Mouse (Mus musculus) stomach, postnatal 0 days (tissue): Measurements from ENCODE around the gene Farsb. TPM values are rescaled to one million over a fixed set of nuclear protein-coding genes. Genes with fewer than 3 reads are reported as not detected.
A peak's percentile ranks its signal among the peaks of the same experiment; 100 is the strongest.

Experiments used
- ATAC-seq: fragments of 200-750 bp; cut with Nextera tagmentation; 2 replicates; pipeline ENCODE4 v1.8.0; 2017; ENCODE audit not compliant: low FRiP score, low TSS enrichment
- DNase-seq: peaks from one replicate; pipeline ENCODE4 v3.0.0-alpha.2; 2016; ENCODE audit warnings: low spot score
- H3K27ac ChIP-seq: fragments of 300-500 bp; sonication (generic); replicated peaks from 2 replicates; pipeline ENCODE4 v1.5.1; 2014; ENCODE audit warnings: mild to moderate bottlenecking, control low read depth
- H3K27me3 ChIP-seq: fragments of 300-500 bp; sonication (generic); 2 replicates; pipeline ENCODE4 v1.6.1; 2014; ENCODE audit warnings: low read length; ENCODE audit not compliant: control insufficient read depth, insufficient read depth
- H3K36me3 ChIP-seq: fragments of 300-500 bp; sonication (generic); 2 replicates; pipeline ENCODE4 v1.6.1; 2014; ENCODE audit warnings: low read length, mixed read lengths; ENCODE audit not compliant: control insufficient read depth, insufficient read depth
- H3K4me1 ChIP-seq: fragments of 300-500 bp; sonication (generic); replicated peaks from 2 replicates; pipeline ENCODE4 v1.6.1; 2014; ENCODE audit warnings: antibody characterized with exemption; ENCODE audit not compliant: control insufficient read depth, insufficient read depth
- H3K4me2 ChIP-seq: fragments of 300-500 bp; sonication (generic); replicated peaks from 2 replicates; pipeline ENCODE4 v1.6.1; 2014; ENCODE audit warnings: low read depth, mild to moderate bottlenecking, control low read depth, moderate library complexity
- H3K4me3 ChIP-seq: fragments of 300-500 bp; sonication (generic); 2 replicates; pipeline ENCODE4 v1.5.1; 2014; ENCODE audit warnings: low read depth, low read length, control low read depth
- H3K9ac ChIP-seq: fragments of 300-500 bp; sonication (generic); 2 replicates; pipeline ENCODE4 v1.6.1; 2014; ENCODE audit warnings: mild to moderate bottlenecking, low read length, control low read depth, mixed read lengths
- H3K9me3 ChIP-seq: fragments of 300-500 bp; sonication (generic); 2 replicates; pipeline ENCODE4 v1.6.1; 2016; ENCODE audit warnings: low read length; ENCODE audit not compliant: control insufficient read depth
- CTCF ChIP-seq: IDR thresholded peaks from 2 replicates; pipeline ENCODE4 v1.5.1; 2016; ENCODE audit warnings: antibody characterized with exemption, low read depth, mild to moderate bottlenecking, moderate library complexity
- EP300 ChIP-seq: optimal IDR thresholded peaks from 2 replicates; pipeline ENCODE3; 2016; ENCODE audit warnings: antibody characterized with exemption
- WGBS: fragments of 180-500 bp; shearing (Covaris S2); extraction: QIAGEN DNeasy Blood & Tissue Kit; methylation state at CpG from one replicate; pipeline ENCODE4 v1.1.7; 2014; 5-methylcytosine and 5-hydroxymethylcytosine counted together
- polyA plus RNA-seq: library from polyadenylated mRNA; unstranded; fragments of >200 nt; fragmentation: Nextera tagmentation; extraction: Ambion mirVana; gene quantifications from 2 replicates; pipeline ENCODE4 v1.2.1, GENCODE M21; 2015

Gene Farsb
- polyA plus RNA-seq, 1 experiment from 2014 or later, result 81.5 TPM

DNA sequence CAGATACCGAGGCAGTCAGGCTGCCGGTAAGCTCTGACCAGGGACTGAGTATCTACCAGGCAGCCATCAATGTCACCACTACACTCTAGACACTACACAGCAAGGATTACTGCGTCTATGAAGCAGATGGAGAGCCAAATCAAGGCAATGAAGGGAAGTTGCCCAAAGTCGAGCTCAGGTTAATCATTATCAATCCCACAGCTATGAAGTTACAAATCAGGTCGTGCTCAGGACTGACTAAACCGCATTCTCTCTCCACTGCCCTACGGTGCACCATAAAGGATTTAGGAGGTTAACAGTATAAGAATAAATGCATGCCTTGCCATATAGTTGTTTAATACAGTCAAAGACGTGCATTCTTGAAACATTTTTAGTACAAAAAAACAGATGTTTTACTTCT lies 42.5 kb downstream of the Farsb start:
- Histone ChIP-seq H3K27me3 (no peaks in the 10 kb centered on the region), H3K27ac (no peak overlapping the region), H3K9me3 (no peaks in the 10 kb centered on the region), H3K36me3 (peaks cover 2% of the 10 kb centered on the region; the same call in 1 of the 2 replicates), H3K9ac (no peak overlapping the region), H3K4me2 (no peak overlapping the region), H3K4me3 (no peak overlapping the region), H3K4me1 (no peaks in the 10 kb centered on the region)
- WGBS, result 70% methylated on average over 8 of the region's 8 CpGs
- no peak for TF ChIP-seq EP300
- no peak for TF ChIP-seq CTCF
- ATAC-seq (no peak), DNase-seq (no peak)

DNA sequence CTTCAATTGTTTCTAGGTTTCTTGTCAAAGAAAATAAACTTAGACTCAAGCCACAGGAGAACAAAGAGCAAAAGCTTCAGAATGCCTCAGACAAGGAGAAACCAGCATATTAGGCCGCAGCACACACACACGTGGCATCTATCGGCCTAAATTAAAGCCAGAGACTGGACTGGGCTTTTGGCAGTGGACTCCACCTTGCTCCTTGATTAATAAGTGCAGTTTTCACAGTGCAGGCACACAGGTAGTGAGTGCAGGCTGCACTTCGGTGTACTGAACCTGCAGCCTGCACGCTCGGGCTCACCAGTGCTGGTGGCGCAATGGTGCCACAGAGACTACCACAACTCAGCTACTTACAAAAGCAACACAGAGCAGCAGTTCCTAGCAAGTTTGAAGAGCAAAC lies 45.6 kb downstream of the Farsb start:
- no peak overlapping the region for H3K4me3 ChIP-seq
- H3K4me1 ChIP-seq, result no peaks in the 10 kb centered on the region
- no peak for TF ChIP-seq EP300
- TF ChIP-seq CTCF, result no peak
- H3K27me3 ChIP-seq, result no peaks in the 10 kb centered on the region
- ATAC-seq, result no peak
- 93% methylated on average over 7 of the region's 7 CpGs for WGBS
- no peak overlapping the region for H3K4me2 ChIP-seq
- no peak overlapping the region for H3K27ac ChIP-seq
- H3K36me3 ChIP-seq, result peaks cover 2% of the 10 kb centered on the region; the same call in 1 of the 2 replicates
- no peak for DNase-seq
- H3K9me3 ChIP-seq, result no peaks in the 10 kb centered on the region
- no peak overlapping the region for H3K9ac ChIP-seq

DNA sequence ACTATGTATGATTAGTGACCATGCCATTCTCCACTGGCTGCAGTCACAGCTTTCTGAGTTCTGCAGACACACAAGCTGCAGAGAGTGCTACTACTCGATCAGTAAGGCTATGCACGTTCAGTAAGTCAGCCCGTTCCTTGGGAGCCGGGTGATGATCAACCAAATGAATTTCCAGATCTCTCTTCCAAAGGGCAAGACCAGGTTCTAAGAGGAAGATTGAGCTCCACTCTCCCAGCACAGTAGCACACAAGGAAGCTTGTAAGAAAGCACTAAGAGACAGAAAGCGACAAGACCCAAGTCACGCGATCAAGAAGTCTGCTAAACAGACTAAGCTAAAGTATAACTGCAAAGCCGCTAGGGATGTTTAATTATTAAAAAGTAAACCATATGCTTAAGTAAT lies 48.0 kb downstream of the Farsb start:
- no peaks in the 10 kb centered on the region; the same call in 1 of the 2 replicates for H3K36me3 ChIP-seq

DNA sequence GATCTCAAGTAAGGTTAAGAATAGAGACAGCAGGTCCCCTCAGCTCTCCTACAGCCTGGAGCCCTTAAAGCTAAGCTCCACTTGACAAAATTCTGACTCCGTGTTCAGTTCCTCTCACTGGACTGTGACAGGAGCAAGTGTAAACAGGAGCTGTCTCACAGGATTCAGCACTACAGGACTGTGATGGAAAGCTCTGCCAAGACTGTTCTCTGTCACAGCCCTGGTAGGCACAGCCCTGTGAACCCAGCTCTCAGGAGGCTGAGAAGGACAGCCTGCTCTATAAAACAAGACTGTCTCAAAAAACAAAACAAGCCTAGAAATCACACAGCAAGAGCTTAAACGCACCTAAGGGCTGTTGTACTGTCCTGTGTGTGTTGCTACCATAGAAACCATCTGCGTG lies 51.5 kb downstream of the Farsb start:
- H3K27me3 ChIP-seq, result no peaks in the 10 kb centered on the region
- WGBS, result 64% methylated on average over 3 of the region's 3 CpGs
- no peak overlapping the region for H3K4me3 ChIP-seq
- ATAC-seq, result no peak
- no peaks in the 10 kb centered on the region for H3K36me3 ChIP-seq
- H3K27ac ChIP-seq, result no peak overlapping the region
- no peak for DNase-seq
- no peak overlapping the region for H3K4me2 ChIP-seq
- TF ChIP-seq EP300 (no peak), CTCF (no peak)
- no peaks in the 10 kb centered on the region for H3K4me1 ChIP-seq
- H3K9ac ChIP-seq, result no peak overlapping the region
- H3K9me3 ChIP-seq, result no peaks in the 10 kb centered on the region

More for the DNA sequence above, 48.0 kb downstream of the Farsb start:
- no peak overlapping the region for H3K4me2 ChIP-seq
- H3K9ac ChIP-seq, result no peak overlapping the region
- H3K4me1 ChIP-seq, result no peaks in the 10 kb centered on the region
- no peak for TF ChIP-seq EP300
- TF ChIP-seq CTCF, result no peak
- no peak for ATAC-seq
- no peaks in the 10 kb centered on the region for H3K9me3 ChIP-seq
- no peak for DNase-seq
- no peaks in the 10 kb centered on the region for H3K27me3 ChIP-seq
- 82% methylated on average over 8 of the region's 8 CpGs for WGBS
- no peak overlapping the region for H3K4me3 ChIP-seq
- no peak overlapping the region for H3K27ac ChIP-seq

DNA sequence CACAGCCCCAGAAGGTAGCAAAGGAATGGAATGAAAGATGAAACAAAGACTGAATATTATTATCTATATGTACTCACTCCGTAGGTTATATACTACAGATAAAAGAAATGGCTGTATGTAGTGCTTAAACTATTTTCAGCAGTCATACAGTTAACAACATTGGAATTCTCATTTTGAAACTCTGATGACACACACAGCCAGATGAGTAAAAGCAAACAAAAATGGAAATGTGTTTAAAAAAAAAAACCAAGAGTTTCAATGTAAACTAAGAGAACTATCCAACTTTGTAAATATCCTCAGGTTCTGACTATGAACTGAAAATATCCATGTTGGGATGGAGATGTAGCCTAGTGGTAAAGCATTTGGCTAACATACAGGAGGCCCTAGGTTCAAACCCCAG lies 52.3 kb downstream of the Farsb start:
- Histone ChIP-seq H3K9ac (no peak overlapping the region), H3K27ac (no peak overlapping the region), H3K4me2 (no peak overlapping the region), H3K36me3 (no peaks in the 10 kb centered on the region), H3K4me3 (no peak overlapping the region), H3K9me3 (no peaks in the 10 kb centered on the region), H3K4me1 (no peaks in the 10 kb centered on the region), H3K27me3 (no peaks in the 10 kb centered on the region)
- ATAC-seq, result no peak
- TF ChIP-seq CTCF, result no peak
- TF ChIP-seq EP300, result no peak
- DNase-seq, result no peak
- whole genome bisulfite sequencing, result 88% methylated on average over 1 of the region's 1 CpGs

DNA sequence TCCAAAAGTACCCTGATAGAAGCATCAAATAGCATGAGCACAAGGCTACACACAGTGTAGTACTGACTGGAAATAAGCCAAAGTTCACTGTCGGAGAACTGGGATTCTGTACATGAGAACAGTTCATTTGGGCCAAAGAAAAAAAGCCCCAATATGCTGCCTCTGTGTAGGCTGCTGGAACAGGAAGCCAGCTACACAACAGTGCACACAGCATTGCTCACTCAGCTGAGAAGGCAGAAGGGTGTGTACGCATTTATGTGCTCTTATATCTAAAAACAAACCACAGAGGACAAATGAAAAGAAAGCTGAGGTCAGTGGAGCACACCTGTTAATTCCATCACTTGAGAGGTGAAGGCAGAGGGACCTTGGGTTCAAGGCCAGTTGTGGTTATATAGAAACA lies 52.7 kb downstream of the Farsb start:
- 44% methylated on average over 2 of the region's 2 CpGs for WGBS

More for the DNA sequence above, 52.7 kb downstream of the Farsb start:
- Histone ChIP-seq H3K4me3 (no peak overlapping the region), H3K27me3 (no peaks in the 10 kb centered on the region), H3K36me3 (no peaks in the 10 kb centered on the region), H3K9ac (no peak overlapping the region), H3K9me3 (no peaks in the 10 kb centered on the region), H3K4me2 (no peak overlapping the region), H3K4me1 (no peaks in the 10 kb centered on the region), H3K27ac (no peak overlapping the region)
- ATAC-seq (peak; percentile 61), DNase-seq (no peak)
- TF ChIP-seq CTCF (no peak), EP300 (no peak)
